Mouse (Mus musculus): ENCODE measurements around the gene Ppargc1a. TPM values are rescaled to one million over a fixed set of nuclear protein-coding genes. Genes with fewer than 3 reads are reported as not detected.

Ppargc1a gene
- total and polyA plus RNA-seq, 3 experiments: 0.22 TPM; not detected in 2

GRCm38 (mm10) chr5:51466036-51466435 is 101.5 kb downstream of the Ppargc1a start:
- TF ChIP-seq POLR2AphosphoS5 (IDR thresholded peaks at IDR 0.05; ENCODE audit: insufficient replicate concordance, low read depth, low read length): no peak
- no peak for TF ChIP-seq GATA2 (IDR thresholded peaks at IDR 0.05; ENCODE audit: borderline replicate concordance, low read depth, low read length)
- ATAC-seq (ENCODE audit: extremely low read depth, insufficient number of reproducible peaks, low FRiP score, poor library complexity, severe bottlenecking): no peak

DNA sequence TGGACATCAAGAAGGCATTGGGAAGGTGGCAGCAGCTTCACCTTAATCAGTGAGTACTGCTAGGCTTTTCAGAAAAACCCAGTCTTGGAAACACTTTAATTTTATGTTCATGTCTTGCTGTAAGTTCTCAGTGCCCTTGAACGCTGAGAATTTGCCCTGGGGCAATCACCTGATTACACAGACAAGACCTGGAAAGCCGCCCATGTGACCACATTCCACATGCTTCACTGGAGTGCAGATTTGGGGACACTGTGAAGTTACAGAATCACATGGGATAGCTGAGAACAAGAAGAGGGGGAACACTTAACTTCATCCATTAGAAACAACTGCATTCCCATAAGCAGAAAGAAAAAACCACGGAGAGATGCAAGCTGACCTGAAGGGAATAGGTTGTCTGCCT is 115.5 kb downstream of the Ppargc1a start:
- Histone ChIP-seq H3K4me3 (ENCODE audit: low read depth, low read length) (no peak overlapping the region), H3K9me3 (replicated peaks) (no peaks in the 10 kb centered on the region), H3K36me3 (replicated peaks) (no peaks in the 10 kb centered on the region), H3K27me3 (ENCODE audit: insufficient read depth, low read length) (no peaks in the 10 kb centered on the region), H3K4me1 (ENCODE audit: insufficient read depth, low read depth, low read length) (no peaks in the 10 kb centered on the region)
- ATAC-seq (ENCODE audit: extremely low read depth, insufficient number of reproducible peaks, low FRiP score, poor library complexity, severe bottlenecking): no peak
- TF ChIP-seq TAL1 (conservative IDR thresholded peaks at IDR 0.05; ENCODE audit: low read depth, low read length) (no peak), GATA2 (IDR thresholded peaks at IDR 0.05; ENCODE audit: borderline replicate concordance, low read depth, low read length) (no peak), POLR2AphosphoS5 (IDR thresholded peaks at IDR 0.05; ENCODE audit: insufficient replicate concordance, low read depth, low read length) (no peak), GATA1 (IDR thresholded peaks at IDR 0.05; ENCODE audit: borderline replicate concordance, low read length) (no peak), CTCF (IDR thresholded peaks at IDR 0.05; ENCODE audit: low read depth, low read length) (no peak)
- DNase-seq (ENCODE audit: low spot score): no peak

More at GRCm38 (mm10) chr5:51466036-51466435, 101.5 kb downstream of the Ppargc1a start:
- Histone ChIP-seq H3K27me3 (ENCODE audit: insufficient read depth, low read length) (no peaks in the 10 kb centered on the region), H3K9me3 (replicated peaks) (peaks cover 6% of the 10 kb centered on the region; the same call in 1 of the 2 replicates), H3K4me3 (ENCODE audit: low read depth, low read length) (no peak overlapping the region), H3K36me3 (replicated peaks) (no peaks in the 10 kb centered on the region), H3K4me1 (ENCODE audit: insufficient read depth, low read depth, low read length) (no peaks in the 10 kb centered on the region)
- no peak for DNase-seq (ENCODE audit: low spot score)

DNA sequence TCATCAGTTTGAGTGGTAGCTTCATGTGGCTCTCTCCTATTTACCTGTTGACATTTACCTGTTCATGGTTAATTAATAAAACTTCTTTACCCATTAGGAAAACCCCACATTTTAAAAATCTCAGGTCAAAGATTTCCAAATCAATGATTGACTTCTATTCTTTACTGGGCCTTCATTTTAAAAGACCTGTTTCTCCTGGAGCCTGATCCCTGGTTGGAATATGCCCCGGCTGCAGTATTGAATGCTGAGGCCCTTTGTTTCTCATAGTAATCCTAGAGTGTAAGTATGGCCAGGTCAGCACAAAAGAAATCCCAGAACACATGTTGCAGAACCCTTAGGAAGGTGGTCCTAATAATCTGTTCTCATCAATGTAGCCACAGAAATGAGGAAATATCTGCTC is 119.9 kb downstream of the Ppargc1a start:
- Histone ChIP-seq H3K9me3 (replicated peaks) (no peaks in the 10 kb centered on the region), H3K4me1 (ENCODE audit: insufficient read depth, low read depth, low read length) (no peaks in the 10 kb centered on the region), H3K27me3 (ENCODE audit: insufficient read depth, low read length) (no peaks in the 10 kb centered on the region), H3K4me3 (ENCODE audit: low read depth, low read length) (no peak overlapping the region), H3K36me3 (replicated peaks) (no peaks in the 10 kb centered on the region)
- DNase-seq (ENCODE audit: low spot score) (no peak), ATAC-seq (ENCODE audit: extremely low read depth, insufficient number of reproducible peaks, low FRiP score, poor library complexity, severe bottlenecking) (no peak)
- TF ChIP-seq POLR2AphosphoS5 (IDR thresholded peaks at IDR 0.05; ENCODE audit: insufficient replicate concordance, low read depth, low read length): no peak
- no peak for TF ChIP-seq GATA1 (IDR thresholded peaks at IDR 0.05; ENCODE audit: borderline replicate concordance, low read length)
- TF ChIP-seq TAL1 (conservative IDR thresholded peaks at IDR 0.05; ENCODE audit: low read depth, low read length): no peak
- TF ChIP-seq CTCF (IDR thresholded peaks at IDR 0.05; ENCODE audit: low read depth, low read length): no peak
- no peak for TF ChIP-seq GATA2 (IDR thresholded peaks at IDR 0.05; ENCODE audit: borderline replicate concordance, low read depth, low read length)

DNA sequence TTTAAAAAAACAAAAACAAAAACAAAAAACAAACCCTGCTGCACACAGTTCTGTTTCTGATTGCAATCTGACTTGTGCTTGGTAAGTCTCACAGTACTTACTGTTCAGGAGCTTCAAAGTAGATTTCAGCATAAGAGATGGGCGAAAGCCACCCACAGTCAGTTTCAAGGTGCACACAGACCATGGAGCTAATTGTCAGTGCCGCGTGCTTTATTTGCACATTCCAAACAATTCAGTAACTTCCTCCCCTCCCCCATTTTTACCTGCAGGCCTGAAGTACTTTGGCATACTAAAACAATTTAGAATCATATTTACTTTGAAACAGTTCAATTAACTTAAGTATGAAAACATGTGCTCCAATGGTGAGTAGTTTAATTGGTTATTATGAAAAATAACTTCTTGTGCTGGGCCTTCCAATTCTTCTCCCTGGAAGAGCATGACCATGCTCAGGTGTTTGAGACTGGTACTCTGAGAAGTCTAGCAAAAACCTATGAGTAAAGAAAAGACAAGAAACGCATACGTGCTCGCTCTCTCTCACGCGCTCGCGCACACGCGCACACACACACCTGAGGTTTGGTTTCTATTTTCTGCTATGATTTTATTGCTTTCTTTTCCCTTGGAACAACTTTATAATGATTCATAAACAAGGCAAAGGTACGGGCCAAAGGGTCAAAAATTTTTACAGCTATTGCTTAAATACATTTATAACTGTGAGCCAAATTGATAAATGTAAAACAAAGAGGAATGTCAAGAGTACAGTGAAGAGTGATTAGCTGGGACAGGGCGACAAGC is 121.0 kb downstream of the Ppargc1a start:
- Histone ChIP-seq H3K9me3 (replicated peaks) (no peaks in the 10 kb centered on the region), H3K36me3 (replicated peaks) (no peaks in the 10 kb centered on the region), H3K4me3 (ENCODE audit: low read depth, low read length) (no peak overlapping the region), H3K4me1 (ENCODE audit: insufficient read depth, low read depth, low read length) (no peaks in the 10 kb centered on the region), H3K27me3 (ENCODE audit: insufficient read depth, low read length) (no peaks in the 10 kb centered on the region)
- no peak for ATAC-seq (ENCODE audit: extremely low read depth, insufficient number of reproducible peaks, low FRiP score, poor library complexity, severe bottlenecking)
- no peak for TF ChIP-seq GATA2 (IDR thresholded peaks at IDR 0.05; ENCODE audit: borderline replicate concordance, low read depth, low read length)
- no peak for TF ChIP-seq GATA1 (IDR thresholded peaks at IDR 0.05; ENCODE audit: borderline replicate concordance, low read length)
- TF ChIP-seq TAL1 (conservative IDR thresholded peaks at IDR 0.05; ENCODE audit: low read depth, low read length): no peak
- no peak for TF ChIP-seq CTCF (IDR thresholded peaks at IDR 0.05; ENCODE audit: low read depth, low read length)
- TF ChIP-seq POLR2AphosphoS5 (IDR thresholded peaks at IDR 0.05; ENCODE audit: insufficient replicate concordance, low read depth, low read length): no peak
- DNase-seq (ENCODE audit: low spot score): no peak

- Histone ChIP-seq H3K36me3 (replicated peaks) (no peaks in the 10 kb centered on the region), H3K9me3 (replicated peaks) (no peaks in the 10 kb centered on the region), H3K4me1 (ENCODE audit: insufficient read depth, low read depth, low read length) (no peaks in the 10 kb centered on the region), H3K4me3 (ENCODE audit: low read depth, low read length) (no peak overlapping the region), H3K27me3 (ENCODE audit: insufficient read depth, low read length) (no peaks in the 10 kb centered on the region)
- no peak for DNase-seq (ENCODE audit: low spot score)
- no peak for ATAC-seq (ENCODE audit: extremely low read depth, insufficient number of reproducible peaks, low FRiP score, poor library complexity, severe bottlenecking)
- TF ChIP-seq GATA1 (IDR thresholded peaks at IDR 0.05; ENCODE audit: borderline replicate concordance, low read length) (no peak), CTCF (IDR thresholded peaks at IDR 0.05; ENCODE audit: low read depth, low read length) (no peak), GATA2 (IDR thresholded peaks at IDR 0.05; ENCODE audit: borderline replicate concordance, low read depth, low read length) (no peak), TAL1 (conservative IDR thresholded peaks at IDR 0.05; ENCODE audit: low read depth, low read length) (no peak), POLR2AphosphoS5 (IDR thresholded peaks at IDR 0.05; ENCODE audit: insufficient replicate concordance, low read depth, low read length) (no peak)
Measured at GRCm38 (mm10) chr5:51445726-51446125, 121.8 kb downstream of the Ppargc1a start.

DNA sequence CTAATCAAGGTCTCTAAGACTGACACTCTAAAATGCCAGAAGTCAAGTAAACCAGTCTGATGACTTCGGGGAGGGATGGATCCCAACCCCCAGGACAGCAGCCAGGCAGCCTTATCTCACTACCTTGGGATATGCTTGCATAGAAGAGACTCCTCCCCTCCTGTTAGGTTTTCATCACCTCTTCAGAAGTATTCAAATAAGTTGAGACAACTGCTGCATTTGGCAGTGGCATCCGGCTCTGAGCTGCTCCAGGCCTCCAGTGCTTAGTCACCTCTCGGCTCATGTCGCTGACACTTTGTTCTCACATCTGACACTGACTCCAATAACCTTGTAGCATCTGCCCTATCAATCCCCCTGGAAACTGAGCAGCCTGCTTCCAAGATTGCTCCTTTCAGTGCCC is 127.8 kb downstream of the Ppargc1a start:
- ATAC-seq (ENCODE audit: extremely low read depth, insufficient number of reproducible peaks, low FRiP score, poor library complexity, severe bottlenecking) (no peak), DNase-seq (ENCODE audit: low spot score) (no peak)
- Histone ChIP-seq H3K9me3 (replicated peaks) (peaks cover 10% of the 10 kb centered on the region; the same call in 1 of the 2 replicates), H3K36me3 (replicated peaks) (no peaks in the 10 kb centered on the region), H3K27me3 (ENCODE audit: insufficient read depth, low read length) (no peaks in the 10 kb centered on the region), H3K4me3 (ENCODE audit: low read depth, low read length) (no peak overlapping the region), H3K4me1 (ENCODE audit: insufficient read depth, low read depth, low read length) (no peaks in the 10 kb centered on the region)
- TF ChIP-seq GATA1 (IDR thresholded peaks at IDR 0.05; ENCODE audit: borderline replicate concordance, low read length) (no peak), POLR2AphosphoS5 (IDR thresholded peaks at IDR 0.05; ENCODE audit: insufficient replicate concordance, low read depth, low read length) (no peak), CTCF (IDR thresholded peaks at IDR 0.05; ENCODE audit: low read depth, low read length) (no peak), GATA2 (IDR thresholded peaks at IDR 0.05; ENCODE audit: borderline replicate concordance, low read depth, low read length) (no peak), TAL1 (conservative IDR thresholded peaks at IDR 0.05; ENCODE audit: low read depth, low read length) (no peak)

Measured in G1E (cell line).